Mouse (Mus musculus): Measurements from ENCODE around the gene Hpgds. TPM values are rescaled to one million over a fixed set of nuclear protein-coding genes. Genes with fewer than 3 reads are reported as not detected.

The Hpgds gene
- 4.4 and 4.9 TPM in 2 replicates for polyA plus RNA-seq (2015; fragmentation: Nextera tagmentation; extraction: Ambion mirVana)

DNA sequence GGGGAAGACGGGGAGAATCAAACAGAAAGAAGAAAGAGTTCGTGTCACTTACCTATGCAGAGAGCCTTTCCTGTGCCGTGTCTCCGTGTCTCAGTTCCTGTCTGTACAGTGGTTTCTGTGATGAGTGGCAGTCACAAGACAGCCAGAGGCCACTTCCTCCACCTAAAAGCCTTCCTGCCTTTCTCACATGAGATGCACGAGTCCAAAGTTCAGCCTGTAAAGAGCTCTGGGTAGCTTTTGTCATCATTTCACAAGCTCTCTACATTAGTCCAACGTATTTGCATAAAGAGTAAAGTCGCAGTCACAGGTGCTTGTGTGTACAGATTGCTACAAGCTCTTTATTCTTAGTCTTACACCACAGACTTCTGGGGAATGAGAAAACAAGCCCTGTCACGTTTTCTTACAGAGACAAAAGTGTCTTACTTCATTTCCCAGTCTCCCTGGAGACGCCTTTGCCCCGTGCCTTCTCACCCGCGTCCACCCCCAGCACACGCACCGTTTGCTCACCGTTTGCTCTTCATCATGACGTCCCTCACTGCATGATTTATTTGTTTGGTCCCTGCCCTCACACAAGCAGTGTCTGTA is at the start of gene Hpgds:
Gene Hpgds (minus strand): TSS at position 288 of the 585 bp plus-strand sequence.
- no peak for ATAC-seq
- WGBS = 37% methylated on average over 16 of the region's 16 CpGs
- Histone ChIP-seq H3K4me2 (no peak within 1 kb of the TSS), H3K9me3 (replicated peaks) (no peaks in the 10 kb centered on the region), H3K9ac (no peak within 1 kb of the TSS), H3K27ac (no peak within 1 kb of the TSS), H3K36me3 (ENCODE audit: poor library complexity, severe bottlenecking) (no peaks in the 10 kb centered on the region), H3K4me3 (no peak within 1 kb of the TSS), H3K27me3 (no peaks in the 10 kb centered on the region), H3K4me1 (peaks cover 17% of the 10 kb centered on the region; the same call in 1 of the 2 replicates)

DNA sequence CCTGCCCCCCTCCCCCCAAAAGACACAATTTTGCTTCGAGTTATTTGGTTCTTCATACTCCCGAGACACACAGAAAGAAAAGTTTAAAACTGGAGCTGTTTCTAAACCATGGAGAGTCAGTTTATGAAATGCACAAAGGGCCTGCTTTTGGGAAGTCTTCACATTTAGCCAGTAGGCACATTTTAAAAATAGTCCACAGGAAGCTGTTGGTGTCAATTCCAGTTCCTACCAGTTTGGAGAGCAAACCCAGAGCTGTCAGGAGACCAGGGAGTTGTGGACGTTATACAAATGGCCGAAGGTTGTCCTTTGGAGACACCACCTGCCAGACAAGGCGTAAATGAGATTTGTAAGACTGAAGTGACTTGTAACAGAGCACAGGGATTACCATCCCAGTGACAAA is 20.3 kb upstream of the Hpgds start:
- no peaks in the 10 kb centered on the region for H3K36me3 ChIP-seq (ENCODE audit: poor library complexity, severe bottlenecking)

DNA sequence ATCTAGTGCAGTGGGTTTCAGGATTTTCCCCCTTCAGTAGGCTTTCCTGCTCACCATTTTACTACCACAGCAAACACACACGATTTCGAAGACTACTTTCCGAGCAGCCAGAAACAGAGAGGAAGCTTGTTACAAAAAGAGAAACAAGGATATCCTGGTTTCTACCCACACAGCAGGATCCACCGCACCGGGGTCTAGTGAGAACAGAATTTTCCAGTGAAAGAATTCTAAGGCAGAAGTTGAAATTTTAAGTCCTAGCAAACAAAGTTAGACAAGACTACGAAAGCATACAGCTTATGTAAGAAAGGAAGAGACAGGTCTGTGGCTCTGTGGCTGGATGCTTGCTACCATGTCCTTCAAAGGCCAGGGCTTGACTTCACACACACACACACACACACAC is 19.4 kb upstream of the Hpgds start:
- 92% methylated on average over 6 of the region's 6 CpGs for WGBS

More for the DNA sequence above, 20.3 kb upstream of the Hpgds start:
- 74% methylated on average over 5 of the region's 5 CpGs for WGBS
- H3K9ac ChIP-seq = no peak overlapping the region
- H3K4me2 ChIP-seq = no peak overlapping the region
- H3K27ac ChIP-seq = no peak overlapping the region
- no peaks in the 10 kb centered on the region for H3K4me1 ChIP-seq
- H3K9me3 ChIP-seq (replicated peaks) = no peaks in the 10 kb centered on the region
- H3K4me3 ChIP-seq = no peak overlapping the region
- no peaks in the 10 kb centered on the region for H3K27me3 ChIP-seq
- ATAC-seq = no peak

DNA sequence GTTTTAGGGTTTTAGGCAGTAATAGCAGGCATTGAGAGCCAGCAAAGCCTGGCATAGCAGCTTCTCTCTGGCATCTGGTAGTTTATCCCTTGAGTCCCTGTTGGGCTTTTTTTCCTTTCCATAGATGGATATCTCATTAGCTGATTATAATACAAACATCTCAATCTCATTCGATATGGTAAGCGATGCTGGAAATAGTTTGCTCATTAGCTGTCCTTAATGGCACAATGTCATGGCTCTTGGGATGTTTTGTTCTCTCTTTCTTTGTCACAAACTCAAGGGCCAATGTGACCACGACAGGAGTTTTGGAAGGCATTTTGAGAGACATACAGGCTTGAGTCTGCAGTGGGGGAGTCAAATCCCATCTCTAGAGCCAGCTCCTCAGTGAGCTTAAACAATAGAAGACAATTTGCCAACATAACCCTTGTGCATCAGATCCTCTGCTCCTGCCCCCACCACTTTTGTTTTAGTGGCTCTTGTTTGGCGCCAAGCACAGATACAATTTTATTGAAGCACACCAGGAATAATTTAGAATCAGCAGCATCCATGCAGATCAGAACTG is 14.8 kb upstream of the Hpgds start:
- Histone ChIP-seq H3K27me3 (no peaks in the 10 kb centered on the region), H3K36me3 (ENCODE audit: poor library complexity, severe bottlenecking) (no peaks in the 10 kb centered on the region), H3K4me1 (no peaks in the 10 kb centered on the region), H3K9ac (no peak overlapping the region), H3K9me3 (replicated peaks) (no peaks in the 10 kb centered on the region), H3K27ac (no peak overlapping the region), H3K4me2 (no peak overlapping the region), H3K4me3 (no peak overlapping the region)
- no peak for ATAC-seq
- 44% methylated on average over 4 of the region's 4 CpGs for WGBS

More for the DNA sequence above, 19.4 kb upstream of the Hpgds start:
- Histone ChIP-seq H3K4me2 (no peak overlapping the region), H3K36me3 (ENCODE audit: poor library complexity, severe bottlenecking) (no peaks in the 10 kb centered on the region), H3K4me1 (no peaks in the 10 kb centered on the region), H3K9me3 (replicated peaks) (no peaks in the 10 kb centered on the region), H3K27me3 (no peaks in the 10 kb centered on the region), H3K9ac (no peak overlapping the region), H3K27ac (no peak overlapping the region), H3K4me3 (no peak overlapping the region)
- ATAC-seq = no peak

DNA sequence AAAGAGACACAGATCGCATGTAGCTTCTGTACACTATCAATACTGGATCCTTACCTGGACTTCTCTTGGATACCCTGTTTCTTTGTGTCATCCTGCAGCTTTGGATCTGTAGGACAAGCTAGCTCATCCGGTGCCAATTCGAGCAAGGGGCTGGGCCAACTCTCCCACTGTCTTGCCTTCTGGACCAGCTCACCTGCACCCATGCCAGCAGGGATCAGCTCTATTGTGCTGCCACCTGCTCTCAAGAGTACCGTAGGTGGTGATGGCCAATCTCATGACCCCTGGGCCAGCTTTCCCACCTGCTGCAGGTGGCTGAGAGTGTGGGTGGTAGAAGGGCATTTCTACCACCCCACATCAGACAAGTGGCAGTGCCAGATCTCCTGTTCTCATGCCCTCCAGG is 12.3 kb upstream of the Hpgds start:
- ATAC-seq = no peak
- 94% methylated on average over 4 of the region's 4 CpGs for WGBS
- H3K27ac ChIP-seq = no peak overlapping the region

DNA sequence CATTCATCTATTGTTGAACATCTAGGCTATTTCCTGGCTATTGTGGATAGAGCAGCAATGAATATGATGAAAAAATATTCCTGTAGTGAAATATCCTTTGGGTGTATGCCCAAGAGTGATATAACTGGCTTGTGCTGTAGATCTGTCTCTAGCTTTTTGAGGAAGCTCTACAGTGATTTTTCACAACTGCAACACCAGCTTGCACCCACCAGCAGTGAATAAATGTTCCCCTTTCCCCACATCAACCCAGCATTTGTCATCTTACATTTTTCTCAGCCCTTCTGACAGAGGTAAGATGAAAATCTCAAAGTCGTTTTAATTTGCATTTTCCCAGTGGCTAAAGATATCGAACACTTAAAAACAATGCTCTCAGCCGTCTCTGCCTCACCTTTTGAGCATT is 8.9 kb upstream of the Hpgds start:
- no peaks in the 10 kb centered on the region for H3K4me1 ChIP-seq
- H3K27ac ChIP-seq = no peak overlapping the region
- H3K4me2 ChIP-seq = no peak overlapping the region
- no peak for ATAC-seq
- no peaks in the 10 kb centered on the region for H3K36me3 ChIP-seq (ENCODE audit: poor library complexity, severe bottlenecking)
- H3K9ac ChIP-seq = no peak overlapping the region
- H3K4me3 ChIP-seq = no peak overlapping the region
- H3K9me3 ChIP-seq (replicated peaks) = no peaks in the 10 kb centered on the region
- no peaks in the 10 kb centered on the region for H3K27me3 ChIP-seq
- WGBS = 84% methylated on average over 3 of the region's 3 CpGs

More for the DNA sequence above, 12.3 kb upstream of the Hpgds start:
- Histone ChIP-seq H3K27me3 (no peaks in the 10 kb centered on the region), H3K4me1 (no peaks in the 10 kb centered on the region), H3K9me3 (replicated peaks) (no peaks in the 10 kb centered on the region), H3K36me3 (ENCODE audit: poor library complexity, severe bottlenecking) (no peaks in the 10 kb centered on the region), H3K4me3 (no peak overlapping the region), H3K4me2 (no peak overlapping the region), H3K9ac (no peak overlapping the region)

DNA sequence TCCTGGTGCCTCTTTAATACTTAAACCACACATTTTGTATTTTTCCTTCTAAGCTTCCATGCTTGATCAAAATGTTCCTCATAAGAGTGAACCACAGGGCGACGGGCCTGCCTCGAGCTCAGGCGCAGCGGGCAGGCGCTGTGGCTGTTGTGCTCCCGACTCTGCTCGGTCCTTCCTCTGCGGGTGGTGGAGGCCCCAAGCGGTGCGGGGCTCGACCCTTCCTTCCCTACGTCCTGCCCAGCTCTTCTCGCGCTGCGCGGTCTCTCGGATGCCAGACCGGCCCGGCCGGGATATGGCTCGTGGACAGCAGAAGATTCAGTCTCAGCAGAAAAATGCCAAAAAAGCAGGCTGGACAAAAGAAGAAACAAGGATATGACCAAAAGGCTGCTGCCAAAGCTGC is 6.0 kb upstream of the Hpgds start:
- Histone ChIP-seq H3K4me3 (peak overlapping the region; percentile 7; the same call in 1 of the 2 replicates), H3K9ac (no peak overlapping the region), H3K4me1 (no peaks in the 10 kb centered on the region), H3K36me3 (ENCODE audit: poor library complexity, severe bottlenecking) (no peaks in the 10 kb centered on the region), H3K4me2 (peak overlapping the region; percentile 47), H3K27me3 (no peaks in the 10 kb centered on the region), H3K9me3 (replicated peaks) (no peaks in the 10 kb centered on the region), H3K27ac (no peak overlapping the region)
- WGBS = 10% methylated on average over 22 of the region's 22 CpGs
- no peak for ATAC-seq

DNA sequence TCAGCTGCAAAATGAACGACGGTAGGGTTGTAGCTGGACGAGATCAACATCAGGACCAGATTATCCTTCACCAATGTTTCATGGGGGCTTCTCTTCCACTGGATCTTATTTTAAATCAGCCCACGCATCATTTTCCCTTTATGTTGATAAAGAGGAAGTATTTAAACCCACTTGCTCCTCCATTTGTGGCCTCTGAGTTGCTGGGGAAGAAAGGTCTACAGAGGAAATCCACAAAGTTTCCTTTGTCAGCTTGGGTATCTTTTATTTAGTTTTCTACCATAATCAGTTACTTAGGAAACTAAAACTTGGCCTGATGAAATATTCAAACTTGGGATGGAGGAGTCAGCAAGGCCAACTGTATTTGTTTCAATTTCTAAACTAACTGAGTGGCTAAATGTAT is 1.7 kb upstream of the Hpgds start:
- Histone ChIP-seq H3K9me3 (replicated peaks) (no peaks in the 10 kb centered on the region), H3K4me1 (peaks cover 8% of the 10 kb centered on the region; the same call in 1 of the 2 replicates), H3K4me2 (no peak overlapping the region)

DNA sequence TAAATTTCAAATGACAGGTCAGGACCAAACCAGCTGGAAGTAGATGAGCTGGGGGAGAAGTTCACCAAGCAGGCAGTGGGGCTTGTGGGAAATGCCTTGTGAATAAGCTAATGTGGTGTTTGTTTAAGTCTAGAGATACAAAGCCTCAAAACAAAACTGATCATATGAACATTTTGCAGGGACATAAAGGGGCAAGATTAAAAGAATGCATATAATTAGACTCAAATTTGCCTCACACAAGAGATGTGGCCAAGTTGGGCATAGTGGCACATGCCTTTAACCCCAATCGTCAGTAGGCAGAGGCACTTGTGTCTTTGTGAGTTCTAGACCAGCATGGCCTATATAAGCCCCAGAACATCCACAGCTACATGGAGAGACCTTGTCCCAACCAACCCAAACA is 2.4 kb downstream of the Hpgds start:
- no peaks in the 10 kb centered on the region for H3K36me3 ChIP-seq (ENCODE audit: poor library complexity, severe bottlenecking)
- H3K27me3 ChIP-seq = no peaks in the 10 kb centered on the region
- no peaks in the 10 kb centered on the region for H3K9me3 ChIP-seq (replicated peaks)
- no peak overlapping the region for H3K4me2 ChIP-seq
- no peak for ATAC-seq
- WGBS = 86% methylated on average over 1 of the region's 1 CpGs
- H3K27ac ChIP-seq = no peak overlapping the region
- peaks cover 27% of the 10 kb centered on the region for H3K4me1 ChIP-seq
- no peak overlapping the region for H3K9ac ChIP-seq
- no peak overlapping the region for H3K4me3 ChIP-seq

More for the DNA sequence above, 1.7 kb upstream of the Hpgds start:
- Histone ChIP-seq H3K27ac (no peak overlapping the region), H3K4me3 (no peak overlapping the region), H3K9ac (no peak overlapping the region), H3K27me3 (no peaks in the 10 kb centered on the region), H3K36me3 (ENCODE audit: poor library complexity, severe bottlenecking) (no peaks in the 10 kb centered on the region)
- no peak for ATAC-seq
- WGBS = 94% methylated on average over 4 of the region's 4 CpGs

DNA sequence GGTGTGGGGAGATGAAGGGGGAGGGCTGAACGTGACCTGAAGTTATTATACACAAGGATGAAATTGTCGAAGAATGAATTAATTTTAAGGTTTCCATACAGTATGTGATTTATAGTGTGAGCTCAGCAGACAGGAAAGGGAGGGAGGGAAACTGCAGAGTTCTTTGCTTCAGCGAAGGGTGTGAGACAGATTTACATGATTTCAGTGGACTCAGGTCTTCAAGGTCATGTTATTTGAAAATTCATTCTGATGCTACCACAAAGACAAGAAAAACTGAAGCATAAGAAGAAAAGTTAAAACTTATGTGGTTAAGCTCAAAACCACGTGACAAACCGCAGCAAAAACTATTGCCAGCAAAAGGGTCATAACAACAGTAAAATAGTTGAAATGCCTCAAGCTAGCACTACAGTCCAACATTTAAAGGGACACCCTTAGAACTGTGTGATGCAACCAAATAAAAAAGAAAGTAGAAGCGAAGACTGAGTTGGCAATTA is 3.9 kb downstream of the Hpgds start:
- no peak overlapping the region for H3K27ac ChIP-seq

DNA sequence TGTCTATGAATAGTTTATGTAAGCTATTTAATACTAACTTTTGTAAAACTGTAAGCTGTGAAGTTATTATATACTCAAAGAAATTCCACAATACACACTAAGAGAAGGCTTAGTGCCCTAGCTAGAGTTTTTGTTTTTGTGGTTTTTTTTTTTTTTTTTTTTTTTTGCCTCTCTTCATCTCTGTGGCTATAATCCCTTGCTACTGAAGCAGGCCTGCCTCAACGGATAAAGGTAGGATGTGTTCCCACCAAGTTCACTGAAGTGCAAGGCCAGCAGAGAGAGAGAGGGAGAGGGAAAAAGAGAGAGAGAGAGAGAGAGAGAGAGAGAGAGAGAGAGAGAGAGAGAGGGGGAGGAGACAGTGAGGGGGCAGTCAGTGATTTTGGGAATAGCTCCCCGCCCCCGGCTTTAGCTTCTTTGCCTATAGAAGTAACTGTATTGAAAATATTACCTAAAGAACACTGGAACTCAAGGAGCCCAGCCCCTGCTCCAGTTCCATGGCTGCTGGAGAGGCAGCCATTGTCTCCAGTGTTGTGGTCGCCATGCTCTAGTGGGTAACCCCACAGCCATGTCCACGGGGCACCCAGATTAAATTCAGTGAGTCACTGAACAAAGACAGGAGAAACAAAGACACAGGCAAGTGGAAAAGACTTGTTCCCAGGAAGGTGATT is 4.5 kb downstream of the Hpgds start:
- Histone ChIP-seq H3K9me3 (replicated peaks) (no peaks in the 10 kb centered on the region), H3K4me1 (peaks cover 29% of the 10 kb centered on the region), H3K9ac (no peak overlapping the region), H3K36me3 (ENCODE audit: poor library complexity, severe bottlenecking) (no peaks in the 10 kb centered on the region), H3K4me2 (no peak overlapping the region), H3K27ac (no peak overlapping the region), H3K27me3 (no peaks in the 10 kb centered on the region), H3K4me3 (no peak overlapping the region)
- 24% methylated on average over 5 of the region's 5 CpGs for WGBS
- ATAC-seq = peak; percentile 58

More for the DNA sequence above, 3.9 kb downstream of the Hpgds start:
- Histone ChIP-seq H3K9ac (no peak overlapping the region), H3K9me3 (replicated peaks) (no peaks in the 10 kb centered on the region), H3K4me3 (no peak overlapping the region), H3K36me3 (ENCODE audit: poor library complexity, severe bottlenecking) (no peaks in the 10 kb centered on the region), H3K27me3 (no peaks in the 10 kb centered on the region), H3K4me2 (no peak overlapping the region), H3K4me1 (peaks cover 29% of the 10 kb centered on the region)
- ATAC-seq = no peak
- 62% methylated on average over 6 of the region's 6 CpGs for WGBS

DNA sequence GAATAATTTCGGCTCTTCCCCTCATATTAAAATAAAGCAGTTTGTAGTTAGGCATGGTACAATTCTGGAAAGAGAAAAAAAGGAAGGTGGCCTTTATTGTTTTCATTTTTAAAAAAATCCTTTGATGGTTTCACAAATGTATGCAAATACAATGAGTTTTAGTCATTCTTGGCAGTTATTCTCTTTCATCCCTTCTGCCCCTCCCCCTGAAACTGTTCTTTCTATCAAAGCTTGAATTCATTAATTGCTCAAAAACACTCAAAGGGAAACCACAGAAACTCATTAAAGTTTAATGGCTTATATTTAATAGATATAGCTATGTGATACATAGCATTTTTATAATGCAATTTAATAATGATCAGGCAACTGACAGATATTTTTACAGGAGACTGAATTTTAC is 6.5 kb downstream of the Hpgds start:
- H3K9ac ChIP-seq = no peak overlapping the region
- H3K27me3 ChIP-seq = no peaks in the 10 kb centered on the region
- no peak overlapping the region for H3K4me3 ChIP-seq
- no peak for ATAC-seq
- H3K4me1 ChIP-seq = peaks cover 21% of the 10 kb centered on the region
- WGBS = 49% methylated on average over 1 of the region's 1 CpGs
- H3K27ac ChIP-seq = no peak overlapping the region
- no peaks in the 10 kb centered on the region for H3K9me3 ChIP-seq (replicated peaks)
- H3K36me3 ChIP-seq (ENCODE audit: poor library complexity, severe bottlenecking) = no peaks in the 10 kb centered on the region
- H3K4me2 ChIP-seq = no peak overlapping the region

Measured in forebrain, embryonic 13.5 days (tissue).